Mouse (Mus musculus) CH12.LX (cell line): ENCODE measurements around the gene Spata2l.

Source experiments
- CTCF ChIP-seq, 2 experiments: IDR thresholded peaks in 1 of 2; conservative IDR thresholded peaks in 1 of 2; 2 replicates each; pipeline ENCODE4 v1.5.1; 2011 to 2012; ENCODE audit warnings: low read depth in 2 of 2, low read length in 2 of 2, improper control_type of control experiment in 1 of 2, inconsistent platforms in 1 of 2, mild to moderate bottlenecking in 1 of 2, moderate library complexity in 1 of 2
- E2F4 ChIP-seq: IDR thresholded peaks from 2 replicates; pipeline ENCODE4 v1.6.1; 2011; ENCODE audit warnings: low read depth, low read length, improper control_type of control experiment; ENCODE audit not compliant: insufficient replicate concordance
- ELF1 ChIP-seq: IDR thresholded peaks from 2 replicates; pipeline ENCODE4 v1.6.1; 2014; ENCODE audit warnings: low read depth, mild to moderate bottlenecking, inconsistent platforms, low read length, improper control_type of control experiment
- EP300 ChIP-seq: IDR thresholded peaks from 2 replicates; pipeline ENCODE4 v1.6.1; 2011; ENCODE audit warnings: low read length, improper control_type of control experiment
- ETS1 ChIP-seq: conservative IDR thresholded peaks from 2 replicates; pipeline ENCODE4 v1.6.1; 2012; ENCODE audit warnings: low read depth, mild to moderate bottlenecking, inconsistent platforms, low read length, improper control_type of control experiment, moderate library complexity
- HCFC1 ChIP-seq: IDR thresholded peaks from 2 replicates; pipeline ENCODE4 v1.6.1; 2012; ENCODE audit warnings: low read depth, mild to moderate bottlenecking, inconsistent platforms, low read length, improper control_type of control experiment
- MAFK ChIP-seq: IDR thresholded peaks from 2 replicates; pipeline ENCODE4 v1.6.1; 2011; ENCODE audit warnings: low read length, improper control_type of control experiment; ENCODE audit not compliant: insufficient replicate concordance
- MAX ChIP-seq: IDR thresholded peaks from 2 replicates; pipeline ENCODE4 v1.6.1; 2011; ENCODE audit warnings: low read length, improper control_type of control experiment
- MYC ChIP-seq: IDR thresholded peaks from 2 replicates; pipeline ENCODE4 v1.6.1; 2011; ENCODE audit warnings: low read depth, mild to moderate bottlenecking, improper control_type of control experiment, low read length
- POLR2A ChIP-seq: IDR thresholded peaks from 2 replicates; pipeline ENCODE4 v1.6.1; 2011; ENCODE audit warnings: low read depth, mild to moderate bottlenecking, improper control_type of control experiment, low read length
- SIN3A ChIP-seq: IDR thresholded peaks from 2 replicates; pipeline ENCODE4 v1.6.1; 2012; ENCODE audit warnings: low read length, improper control_type of control experiment, inconsistent platforms
- UBTF ChIP-seq: IDR thresholded peaks from 2 replicates; pipeline ENCODE4 v1.6.1; 2012; ENCODE audit warnings: low read depth, mild to moderate bottlenecking, inconsistent platforms, low read length, improper control_type of control experiment, moderate library complexity
- ZC3H11A ChIP-seq: IDR thresholded peaks from 2 replicates; pipeline ENCODE4 v1.6.1; 2012; ENCODE audit warnings: low read depth, mild to moderate bottlenecking, inconsistent platforms, low read length, improper control_type of control experiment
- ZMIZ1 ChIP-seq: IDR thresholded peaks from 2 replicates; pipeline ENCODE4 v1.6.1; 2012; ENCODE audit warnings: low read depth, mild to moderate bottlenecking, inconsistent platforms, low read length, improper control_type of control experiment

- no peak for TF ChIP-seq MAFK
- no peak for TF ChIP-seq ELF1
- peak in 1 of 2 experiments; percentile 48; a peak in 2 of 4 replicates for TF ChIP-seq CTCF (conservative IDR thresholded peaks at IDR 0.05 in 1 of 2, IDR thresholded peaks at IDR 0.05 in 1 of 2; ENCODE audit: low read depth in 2 of 2, low read length in 2 of 2)
- no peak for TF ChIP-seq ZMIZ1
- no peak for TF ChIP-seq POLR2A
- no peak for TF ChIP-seq MAX
- TF ChIP-seq SIN3A, result no peak
- no peak for TF ChIP-seq EP300
- no peak for TF ChIP-seq ETS1
- no peak for TF ChIP-seq HCFC1
- TF ChIP-seq ZC3H11A, result no peak
- no peak for TF ChIP-seq UBTF
- TF ChIP-seq E2F4, result no peak
- no peak for TF ChIP-seq MYC
Observed at GRCm38 (mm10) chr8:123243053-123243452, 7.0 kb upstream of the Spata2l start.
